Mouse (Mus musculus) CD4-positive, CD25-positive, alpha-beta regulatory T cell, adult 4 months (primary cell): ENCODE measurements around the gene Gm867. TPM values are rescaled to one million over a fixed set of nuclear protein-coding genes. Genes with fewer than 3 reads are reported as not detected.

Source experiments
- ATAC-seq: one replicate; pipeline ENCODE4 v1.8.0; 2017
- polyA plus RNA-seq, 2 experiments: library from polyadenylated mRNA; unstranded; fragments of 100-300 nt; shearing (Covaris generic); gene quantifications; one replicate each; pipeline ENCODE4 v1.2.1; 2017

Gm867 gene
- under 1 TPM in 1 of 2 experiments, not detected in 1; 0.27 TPM for polyA plus RNA-seq

- ATAC-seq, result no peak
Measured at GRCm38 (mm10) chr10:75940520-75940919, at the start of gene Gm867. Gene Gm867 (minus strand): TSS chr10:75940672.

- no peak for ATAC-seq
Measured at GRCm38 (mm10) chr10:75979432-75979831, 39.0 kb upstream of the Gm867 start.

- ATAC-seq, result no peak
Measured at GRCm38 (mm10) chr10:75978835-75979157, 38.3 kb upstream of the Gm867 start.

GRCm38 (mm10) chr10:75978119-75978834 is 37.8 kb upstream of the Gm867 start:
- peak; percentile 82 for ATAC-seq

- peak; percentile 84 for ATAC-seq
Measured at GRCm38 (mm10) chr10:75975216-75975615, 34.7 kb upstream of the Gm867 start.

- no peak for ATAC-seq
Measured at GRCm38 (mm10) chr10:75973846-75974245, 33.4 kb upstream of the Gm867 start.

GRCm38 (mm10) chr10:75954381-75954811 is 13.9 kb upstream of the Gm867 start, which contains the start of gene Gm5134:
Gene Gm5134 (plus strand): TSS chr10:75954514.
- ATAC-seq, result peak; percentile 42

GRCm38 (mm10) chr10:75951424-75952050 is 11.1 kb upstream of the Gm867 start:
- ATAC-seq, result peak; percentile 77

GRCm38 (mm10) chr10:75950791-75951210 is 10.3 kb upstream of the Gm867 start:
- no peak for ATAC-seq

GRCm38 (mm10) chr10:75949053-75950045 is 8.9 kb upstream of the Gm867 start:
- ATAC-seq, result no peak

GRCm38 (mm10) chr10:75948079-75948478 is 7.6 kb upstream of the Gm867 start:
- ATAC-seq, result no peak

GRCm38 (mm10) chr10:75945896-75946295 is 5.4 kb upstream of the Gm867 start:
- ATAC-seq, result no peak

GRCm38 (mm10) chr10:75945213-75945612 is 4.7 kb upstream of the Gm867 start:
- no peak for ATAC-seq

GRCm38 (mm10) chr10:75944066-75944772 is 3.7 kb upstream of the Gm867 start:
- no peak for ATAC-seq

GRCm38 (mm10) chr10:75942736-75943477 is 2.4 kb upstream of the Gm867 start, which contains the start of gene Vpreb3:
Gene Vpreb3 (plus strand): TSS chr10:75943057.
- ATAC-seq, result peak; percentile 35

GRCm38 (mm10) chr10:75941042-75941824 is 761 bp upstream of the Gm867 start:
- ATAC-seq, result no peak

GRCm38 (mm10) chr10:75939481-75940234 is 814 bp downstream of the Gm867 start:
- ATAC-seq, result no peak

GRCm38 (mm10) chr10:75937851-75938643 is 2.4 kb downstream of the Gm867 start:
- peak; percentile 66 for ATAC-seq
